Mouse (Mus musculus) adrenal gland, postnatal 25 days (tissue): ENCODE measurements around the gene Csrnp2. TPM values are rescaled to one million over a fixed set of nuclear protein-coding genes. Genes with fewer than 3 reads are reported as not detected.

Experiments used
- DNase-seq: peaks from one replicate; pipeline ENCODE4 v3.0.0; 2021; ENCODE audit warnings: mixed read lengths
- total RNA-seq: library from RNA; stranded (reverse); gene quantifications from 2 replicates; pipeline ENCODE4 v1.2.3, GENCODE M21; 2021

Gene Csrnp2
- total RNA-seq, 1 experiment from 2014 or later = 6.8 TPM

GRCm38 (mm10) chr15:100473926-100474503 lies 21.3 kb downstream of the Csrnp2 start:
- no peak for DNase-seq

DNA sequence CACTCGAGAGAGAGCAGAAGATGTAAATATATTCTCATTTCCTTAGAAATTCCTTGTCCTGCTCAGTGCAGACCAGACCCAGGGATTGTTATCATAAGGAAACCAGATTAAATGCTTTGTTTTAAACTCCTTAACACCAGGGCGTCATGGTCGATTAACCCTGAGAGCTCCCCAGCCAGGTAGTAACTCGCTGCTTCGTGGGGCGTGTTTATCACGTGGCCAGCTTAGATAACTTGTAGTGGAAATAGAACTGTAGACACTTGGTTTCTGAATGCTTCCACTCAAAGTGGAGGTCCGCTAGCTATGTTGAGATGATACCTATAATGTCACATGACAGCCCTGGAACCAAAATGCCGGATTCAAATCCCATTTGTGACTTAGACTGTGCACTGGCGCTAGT lies 25.3 kb downstream of the Csrnp2 start:
- no peak for DNase-seq

DNA sequence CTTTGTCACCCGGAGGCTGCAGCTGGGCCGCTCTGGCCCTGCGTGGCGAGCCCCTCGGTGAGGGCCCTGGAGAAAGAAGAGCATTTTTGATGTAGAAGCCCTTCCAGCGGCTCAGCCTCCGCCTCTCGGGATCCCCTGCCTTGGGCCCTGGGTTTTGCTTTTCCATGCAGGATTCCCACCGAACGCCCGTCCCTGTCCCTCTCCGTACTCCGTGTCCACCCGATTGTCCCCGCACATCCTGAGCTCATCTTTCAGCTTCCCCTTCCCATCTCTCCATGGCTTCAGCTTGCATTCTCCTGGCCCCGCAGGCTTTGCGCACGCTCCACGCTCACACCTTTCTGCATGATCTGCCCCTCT lies 26.1 kb downstream of the Csrnp2 start:
- DNase-seq = no peak

- peak; percentile 91 for DNase-seq
These were observed 26.7 kb downstream of the Csrnp2 start, which contains the start of gene Letmd1 for GRCm38 (mm10) chr15:100468295-100469188. Gene Letmd1, plus strand, starts transcription at chr15:100469023.

GRCm38 (mm10) chr15:100467738-100468137 lies 27.6 kb downstream of the Csrnp2 start:
- no peak for DNase-seq

GRCm38 (mm10) chr15:100465432-100465831 lies 29.9 kb downstream of the Csrnp2 start:
- no peak for DNase-seq

DNA sequence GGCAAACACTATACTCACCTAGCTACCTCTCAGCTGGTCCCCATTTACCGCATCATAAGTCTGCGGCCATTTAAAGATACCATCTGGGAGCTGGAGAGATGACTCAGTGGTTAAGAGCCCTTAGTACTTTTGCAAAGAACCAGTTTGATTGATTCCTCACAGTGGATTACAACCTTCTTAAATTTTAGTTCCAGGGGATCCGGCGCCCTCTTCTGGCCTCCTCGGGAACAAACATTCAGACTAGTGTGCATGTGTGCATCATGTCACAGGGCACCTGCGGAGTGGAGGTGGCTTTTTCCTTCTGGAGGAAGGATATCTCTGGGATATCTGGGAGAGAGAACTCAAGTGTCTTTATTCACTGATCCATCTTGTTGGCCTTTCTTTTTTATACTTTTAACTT lies 31.6 kb downstream of the Csrnp2 start:
- peak; percentile 75 for DNase-seq

GRCm38 (mm10) chr15:100462086-100462485 lies 33.2 kb downstream of the Csrnp2 start:
- no peak for DNase-seq

DNA sequence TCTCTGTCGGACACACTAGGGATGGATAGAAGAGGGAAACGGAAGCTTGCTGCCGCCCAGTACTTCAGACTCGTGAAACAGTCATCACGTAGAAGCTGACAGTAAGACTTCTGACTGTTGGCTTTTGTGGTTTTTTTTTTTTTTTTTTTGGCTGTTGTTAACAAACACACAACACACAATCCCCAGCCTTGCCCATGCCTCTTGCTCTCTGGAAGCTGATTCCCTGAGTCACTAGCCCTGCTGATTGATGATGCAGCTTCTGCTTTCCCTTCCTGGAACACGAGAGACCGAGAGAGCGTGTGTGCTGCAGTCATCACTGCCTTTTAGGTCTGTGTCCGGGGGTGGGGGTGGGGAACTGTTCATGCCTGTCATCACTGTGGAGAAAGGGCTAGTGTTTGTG lies 33.6 kb downstream of the Csrnp2 start:
- DNase-seq = no peak

GRCm38 (mm10) chr15:100460942-100461341 lies 34.3 kb downstream of the Csrnp2 start:
- DNase-seq = peak; percentile 46

GRCm38 (mm10) chr15:100458055-100458454 lies 37.2 kb downstream of the Csrnp2 start:
- DNase-seq = peak; percentile 77

DNA sequence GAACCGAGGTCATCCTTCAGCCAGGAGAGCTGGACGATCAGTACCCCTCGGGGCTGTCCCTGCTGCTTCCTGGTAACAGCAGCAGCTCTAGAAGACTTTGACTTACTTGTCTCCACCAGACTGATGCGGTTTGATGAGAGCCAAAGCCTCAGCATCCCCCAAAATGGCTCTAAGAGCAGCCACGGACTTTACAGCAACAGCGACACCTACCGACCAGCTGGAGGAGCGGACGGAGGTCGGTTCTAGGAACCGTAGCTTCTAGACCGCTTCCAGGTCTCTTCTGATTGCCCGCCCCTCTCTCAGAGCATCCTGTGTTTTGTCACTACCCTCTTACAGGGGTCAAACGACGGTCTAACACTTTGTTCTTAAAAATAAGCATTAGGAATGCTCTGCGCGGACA lies 37.9 kb downstream of the Csrnp2 start:
- peak; percentile 78 for DNase-seq

GRCm38 (mm10) chr15:100456356-100456991 lies 38.8 kb downstream of the Csrnp2 start:
- DNase-seq = no peak

GRCm38 (mm10) chr15:100452486-100452885 lies 42.8 kb downstream of the Csrnp2 start:
- no peak for DNase-seq

GRCm38 (mm10) chr15:100451245-100451644 lies 44.0 kb downstream of the Csrnp2 start:
- DNase-seq = no peak

- DNase-seq = no peak
These were observed 45.8 kb downstream of the Csrnp2 start for GRCm38 (mm10) chr15:100449495-100449894.

DNA sequence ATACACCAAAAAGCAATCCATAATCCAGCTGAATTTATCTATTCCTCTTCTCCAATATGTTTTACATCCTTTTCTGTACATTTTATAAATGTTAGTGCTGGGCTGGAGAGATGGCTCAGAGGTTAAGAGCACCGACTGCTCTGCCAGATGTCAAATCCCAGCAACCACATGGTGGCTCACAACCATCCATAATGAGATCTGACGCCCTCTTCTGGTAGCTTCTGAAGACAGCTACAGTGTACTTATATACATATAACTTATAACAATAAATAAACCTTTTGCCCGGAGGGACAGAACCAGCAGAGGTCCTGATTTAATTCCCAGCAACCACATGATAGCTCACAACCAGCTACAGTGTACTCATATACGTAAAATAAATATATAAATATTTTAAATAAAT lies 46.7 kb downstream of the Csrnp2 start:
- DNase-seq = no peak

DNA sequence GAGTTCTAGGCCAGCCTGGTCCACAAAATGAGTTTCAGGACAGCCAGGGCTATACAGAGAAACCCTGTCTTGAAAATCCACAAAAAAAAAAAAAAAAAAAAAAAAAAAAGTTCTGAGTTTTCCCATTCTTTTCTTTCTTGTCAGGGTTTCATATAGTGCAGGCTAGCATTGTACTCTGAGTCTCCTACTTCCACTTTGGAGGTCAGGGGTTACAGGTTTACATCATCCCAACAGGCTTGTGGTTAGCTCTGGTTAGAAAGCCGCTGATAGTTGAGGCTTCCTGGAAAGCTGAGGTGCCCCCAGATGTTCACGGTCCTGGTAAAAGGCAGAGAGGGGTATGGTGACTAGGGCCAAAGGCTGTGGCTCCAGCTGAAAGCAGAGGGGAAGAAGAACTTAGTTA lies 48.4 kb downstream of the Csrnp2 start:
- DNase-seq = no peak

- peak; percentile 85 for DNase-seq
These were observed 52.0 kb downstream of the Csrnp2 start for GRCm38 (mm10) chr15:100443126-100443922.

GRCm38 (mm10) chr15:100436518-100436917 lies 58.8 kb downstream of the Csrnp2 start:
- no peak for DNase-seq

DNA sequence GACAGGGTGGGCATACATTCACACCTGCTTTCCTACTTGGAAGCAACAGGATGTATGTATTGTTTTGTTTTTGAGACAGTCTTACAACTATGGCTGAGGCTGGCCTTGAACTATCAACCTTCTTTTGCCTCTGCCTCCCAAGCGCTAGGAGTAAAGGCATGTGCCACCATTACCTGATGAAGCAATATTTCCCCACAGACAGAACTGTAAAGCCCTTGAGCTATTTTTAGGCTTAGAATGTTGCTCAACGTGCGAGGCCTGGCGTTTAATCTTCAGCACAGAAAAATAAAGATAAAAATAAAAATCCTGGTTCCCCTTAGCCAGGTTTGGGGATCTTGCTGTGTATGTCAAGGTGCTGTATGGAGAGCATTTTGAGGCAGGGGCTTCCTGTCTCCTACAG lies 59.2 kb downstream of the Csrnp2 start:
- DNase-seq = no peak

- no peak for DNase-seq
These were observed 62.1 kb downstream of the Csrnp2 start for GRCm38 (mm10) chr15:100433234-100433633.
